Mouse (Mus musculus): Measurements from ENCODE around the gene Gm2696.

DNA sequence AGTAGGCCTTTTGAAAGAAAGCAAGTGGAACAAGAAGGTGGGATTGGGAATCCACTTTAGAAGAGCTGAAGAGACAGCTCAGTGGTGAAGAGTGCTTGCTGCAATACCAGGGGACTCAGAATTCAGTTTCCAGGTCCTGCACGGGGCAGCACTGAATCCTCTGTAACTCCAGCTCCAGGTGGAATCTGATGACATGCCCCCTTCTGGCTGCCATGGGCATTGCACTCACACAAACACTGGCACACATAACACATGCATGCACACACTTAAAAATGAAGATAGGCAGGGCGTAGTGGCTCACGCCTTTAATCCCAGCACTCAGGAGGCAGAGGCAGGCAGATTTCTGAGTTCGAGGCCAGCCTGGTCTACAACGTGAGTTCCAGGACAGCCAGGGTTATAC is 68.1 kb downstream of the Gm2696 start:
- TF ChIP-seq CTCF (IDR thresholded peaks at IDR 0.05; ENCODE audit: low read depth, low read length) (0 out of 2 replicates have a peak, but pooled peaks have one; percentile 38), TAL1 (conservative IDR thresholded peaks at IDR 0.05; ENCODE audit: low read depth, low read length) (no peak), POLR2AphosphoS5 (IDR thresholded peaks at IDR 0.05; ENCODE audit: insufficient replicate concordance, low read depth, low read length) (no peak), GATA1 (IDR thresholded peaks at IDR 0.05; ENCODE audit: borderline replicate concordance, low read length) (no peak), GATA2 (IDR thresholded peaks at IDR 0.05; ENCODE audit: borderline replicate concordance, low read depth, low read length) (no peak)

All from G1E (cell line).